Mouse (Mus musculus) CD4-positive, CD25-positive, alpha-beta regulatory T cell (primary cell): Measurements from ENCODE around the gene Kera. TPM values are rescaled to one million over a fixed set of nuclear protein-coding genes. Genes with fewer than 3 reads are reported as not detected.

ENCODE experiments used
- polyA plus RNA-seq: library from polyadenylated mRNA; unstranded; fragments of 100-300 nt; shearing (Covaris generic); gene quantifications from one replicate; pipeline ENCODE4 v1.2.1, GENCODE M21; 2017

Kera gene
- polyA plus RNA-seq, result not detected

DNA sequence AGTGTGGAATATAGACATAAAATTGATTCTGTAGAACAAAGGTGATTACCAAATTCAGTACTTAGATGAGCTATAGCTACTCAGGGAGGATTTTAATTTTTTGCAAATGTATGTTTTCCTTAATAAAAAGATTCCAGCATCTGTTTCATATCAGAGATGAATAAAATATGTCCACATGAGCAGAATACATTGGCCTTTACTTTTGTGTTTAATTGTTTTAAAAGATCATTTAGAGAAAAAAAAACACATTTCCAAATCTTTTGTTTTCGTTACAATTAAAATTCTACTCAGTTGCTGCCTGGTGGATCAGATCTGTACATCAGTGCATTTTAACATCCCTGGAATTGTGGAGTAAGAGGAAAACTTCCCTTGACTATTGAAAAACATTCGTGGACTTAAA is at the start of gene Kera:
Gene Kera (plus strand): TSS at position 301 of the 400 bp plus-strand sequence.

DNA sequence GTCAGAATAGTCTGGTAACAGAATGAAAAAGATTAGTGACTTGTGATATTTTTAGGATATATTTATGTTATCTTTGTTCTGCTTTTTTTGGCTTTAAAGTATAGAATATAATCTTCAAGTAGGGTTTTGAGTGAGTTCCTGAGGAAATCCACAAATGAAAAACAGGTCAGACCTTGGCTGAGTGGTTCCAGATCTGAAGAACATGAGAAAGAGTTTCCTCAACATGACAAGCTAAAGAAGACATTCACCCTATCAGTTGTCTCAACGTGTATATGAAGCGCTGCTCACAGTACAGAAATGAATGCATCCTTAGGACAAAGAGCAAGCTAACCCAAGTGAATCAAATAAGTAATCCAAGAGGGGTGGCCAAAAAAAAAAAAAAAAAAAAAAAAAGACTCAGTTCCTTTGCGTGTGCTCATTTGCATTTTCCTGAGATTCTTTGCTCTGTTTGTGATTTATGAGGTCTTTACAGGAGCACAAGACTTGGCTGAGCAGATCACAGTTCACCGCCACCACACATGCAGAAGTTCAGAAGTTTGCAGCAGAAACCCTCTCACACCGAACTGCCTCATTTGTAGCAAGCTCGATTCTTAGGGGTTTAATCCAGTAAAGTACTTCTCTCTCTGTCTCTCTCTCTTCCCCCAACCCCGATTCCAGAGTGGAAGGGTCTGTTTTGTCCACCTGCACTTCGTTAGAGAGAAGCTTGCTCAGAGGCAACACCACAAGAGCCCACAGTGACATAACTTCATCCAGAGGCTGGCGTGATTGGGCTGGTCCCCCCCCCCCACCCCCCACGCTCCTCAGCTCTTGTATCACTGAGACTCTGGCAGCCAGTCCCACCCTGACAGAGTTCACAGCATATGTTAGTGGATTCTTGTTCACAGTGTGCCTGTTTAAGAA is 41.5 kb upstream of the Kera start, which contains the start of gene Lum:
Gene Lum (plus strand): TSS at position 172 of the 900 bp plus-strand sequence.

GRCm38 (mm10) chr10:97643768-97644167 is 37.1 kb downstream of the Kera start, which contains the start of gene Epyc:
TSS of gene Epyc (plus strand) at chr10:97644068.

Other genes with a start within 250 kb of the Kera start
- gene Dcn, start 127.3 kb upstream of the Kera start, polyA plus RNA-seq, result not detected
- gene Lum, start 41.8 kb upstream of the Kera start, polyA plus RNA-seq, result not detected
- not detected for gene Epyc, start 37.2 kb downstream of the Kera start, polyA plus RNA-seq
- 0.10 TPM for gene Ccer1, start 86.2 kb downstream of the Kera start, polyA plus RNA-seq
- gene C030005K15Rik, start 119.9 kb downstream of the Kera start, polyA plus RNA-seq, result not detected